Mouse (Mus musculus) cerebellum, postnatal 10 days (tissue): ENCODE data around the gene Spdye4b.

Experiments used
- DNase-seq, 2 experiments: peaks; one replicate each; pipeline ENCODE4 v3.0.0; 2021; ENCODE audit warnings: mixed read lengths in 2 of 2

Spdye4b gene

DNA sequence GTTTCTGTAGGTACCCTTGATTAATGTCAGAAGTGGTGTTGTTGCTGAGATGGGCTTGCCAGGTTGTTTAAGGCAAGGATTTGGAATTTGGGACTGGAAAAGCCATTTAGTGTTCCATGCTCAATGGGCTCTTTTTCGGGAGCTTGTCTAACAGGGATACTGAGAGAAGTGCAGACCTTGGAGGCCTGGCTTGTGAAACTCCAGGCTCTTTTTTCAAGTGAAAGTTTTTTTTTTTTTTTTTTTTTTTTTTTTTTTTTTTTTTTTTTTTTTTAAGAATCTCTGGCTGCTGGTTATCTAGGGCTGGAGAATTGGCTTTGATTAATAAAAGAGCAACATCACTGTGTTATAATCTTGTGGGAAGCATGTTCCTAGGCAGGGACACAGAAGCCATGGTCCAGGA is 41.5 kb downstream of the Spdye4b start:
- DNase-seq, result no peak

DNA sequence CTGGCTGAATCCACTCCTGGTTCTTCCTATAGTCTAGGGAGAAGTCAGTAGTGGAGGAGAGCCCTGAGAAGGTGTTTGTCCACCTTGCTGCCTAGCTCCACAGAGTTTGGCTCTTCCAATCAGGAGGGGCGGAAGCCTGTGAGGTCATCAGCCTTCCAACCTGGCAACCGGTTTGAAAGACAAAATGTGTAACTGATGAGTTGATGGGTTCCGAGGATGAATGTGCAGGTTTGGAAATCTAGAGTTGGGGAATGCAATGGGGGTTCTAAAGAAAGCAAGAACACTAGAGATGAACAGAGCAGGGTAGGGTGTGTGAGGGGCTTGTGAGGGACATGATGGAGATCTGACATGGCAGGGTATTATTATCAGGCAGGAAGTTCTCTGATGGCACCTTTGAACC is 46.0 kb downstream of the Spdye4b start, which contains the start of gene Spdye4a:
TSS of gene Spdye4a (minus strand) at position 101 of the 400 bp plus-strand sequence.
- no peak for DNase-seq

- peak; percentile 95 to 97 for DNase-seq
Observed at GRCm38 (mm10) chr5:143235028-143235693, 54.3 kb downstream of the Spdye4b start, which contains the start of gene Zfp12. TSS of gene Zfp12 (plus strand) at chr5:143235163.

- DNase-seq, result no peak
Observed at GRCm38 (mm10) chr5:143236036-143236435, 55.2 kb downstream of the Spdye4b start.

DNA sequence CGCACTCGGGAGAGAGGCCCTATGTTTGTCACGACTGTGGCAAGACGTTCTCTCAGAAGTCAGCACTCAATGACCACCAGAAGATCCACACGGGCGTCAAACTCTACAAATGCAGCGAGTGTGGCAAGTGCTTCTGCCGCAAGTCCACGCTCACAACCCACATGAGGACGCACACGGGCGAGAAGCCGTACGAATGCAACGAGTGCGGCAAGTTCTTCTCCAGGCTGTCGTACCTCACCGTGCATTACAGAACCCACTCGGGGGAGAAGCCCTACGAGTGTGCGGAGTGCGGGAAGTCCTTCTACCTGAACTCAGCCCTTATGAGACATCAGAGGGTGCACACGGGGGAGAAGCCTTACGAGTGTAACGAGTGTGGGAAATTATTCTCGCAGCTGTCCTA is 64.1 kb downstream of the Spdye4b start:
- DNase-seq, result no peak

DNA sequence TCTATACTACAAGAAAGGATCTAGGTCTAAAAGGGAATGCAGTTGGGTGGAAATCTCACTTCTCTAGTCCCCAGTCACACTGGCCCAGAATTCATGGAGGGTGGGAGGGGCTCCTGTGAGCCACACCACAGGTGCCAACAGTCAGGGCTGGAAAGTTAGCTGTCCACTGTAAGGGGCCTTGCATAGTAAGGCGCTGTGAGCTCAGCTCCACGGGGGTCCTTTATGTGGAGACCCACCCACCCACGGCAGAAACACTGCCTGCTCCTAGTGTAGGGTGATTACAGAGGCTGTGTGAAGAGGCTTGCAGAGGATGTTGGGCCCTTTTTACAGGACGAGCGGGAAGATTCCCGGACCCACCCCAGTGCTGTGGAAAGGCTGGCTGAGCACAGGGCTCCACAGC is 71.2 kb downstream of the Spdye4b start:
- no peak for DNase-seq

GRCm38 (mm10) chr5:143252791-143253185 is 72.0 kb downstream of the Spdye4b start:
- no peak for DNase-seq

DNA sequence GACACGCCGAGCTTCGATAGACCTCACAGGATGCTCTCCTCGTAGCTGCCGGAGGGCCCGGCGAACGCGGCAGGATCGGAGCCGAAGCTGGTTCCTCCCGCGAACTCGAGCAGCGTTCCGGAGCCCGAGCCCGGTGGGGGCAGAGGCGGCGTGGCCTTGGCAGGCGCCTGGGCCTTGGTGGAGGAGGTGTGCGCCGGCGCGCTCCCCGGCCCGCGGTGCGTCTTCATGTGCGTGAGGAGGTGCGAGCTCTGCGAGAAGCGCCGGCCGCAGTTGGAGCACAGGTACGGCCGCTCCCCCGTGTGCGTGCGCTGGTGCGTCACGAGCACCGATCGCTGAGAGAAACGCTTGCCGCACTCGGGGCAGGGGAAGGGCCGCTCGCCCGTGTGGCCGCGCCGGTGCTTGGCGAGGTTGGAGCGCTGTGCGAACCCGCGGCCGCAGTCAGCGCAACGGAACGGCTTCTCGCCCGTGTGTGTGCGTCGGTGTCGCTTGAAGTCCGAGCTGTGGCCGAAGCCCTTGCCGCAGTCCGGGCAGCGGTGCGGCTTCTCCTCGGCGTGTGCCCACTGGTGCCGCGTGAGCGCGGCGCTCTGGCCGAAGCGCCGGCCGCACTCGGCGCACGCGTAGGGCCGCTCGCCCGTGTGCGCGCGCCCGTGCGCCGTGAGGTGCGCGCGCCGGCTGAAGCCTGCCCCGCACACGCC is 72.5 kb downstream of the Spdye4b start:
- peak; percentile 68 to 70 for DNase-seq

DNA sequence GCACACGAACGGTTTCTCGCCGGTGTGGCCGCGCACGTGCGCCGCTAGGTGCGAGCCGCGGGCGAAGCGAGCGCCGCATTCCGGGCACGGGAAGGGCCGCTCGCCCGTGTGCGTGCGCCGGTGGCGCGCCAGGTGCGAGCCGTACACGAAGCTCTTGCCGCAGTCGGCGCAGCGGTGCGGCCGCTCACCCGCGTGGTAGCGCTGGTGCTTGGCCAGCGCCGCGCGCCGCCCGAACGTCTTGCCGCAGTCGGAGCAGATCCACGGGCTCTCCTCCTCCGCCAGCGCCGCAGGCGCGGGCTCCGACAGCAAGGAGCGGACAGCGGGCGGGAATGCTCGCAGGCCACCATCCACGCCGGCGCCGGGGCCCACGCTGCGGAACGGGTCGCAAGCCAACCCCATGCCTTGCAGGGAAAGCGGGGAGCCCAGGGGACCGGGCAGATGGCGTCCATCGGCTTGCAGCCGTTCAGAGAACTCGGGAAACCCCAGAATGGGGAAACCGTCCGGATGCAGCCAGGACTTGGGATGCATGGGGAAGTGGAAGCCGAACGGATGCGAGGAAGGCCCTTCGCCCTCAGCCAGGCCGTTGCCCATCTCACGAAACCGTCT is 73.2 kb downstream of the Spdye4b start:
- DNase-seq, result peak; percentile 79 to 80
